Mouse (Mus musculus) ES-E14 (cell line): ENCODE measurements around the gene AI837181. TPM values are rescaled to one million over a fixed set of nuclear protein-coding genes. Genes with fewer than 3 reads are reported as not detected.

Experiments used
- DNase-seq: peaks from one replicate; pipeline ENCODE4 v3.0.0-alpha.2; 2013; ENCODE audit warnings: low read depth, low spot score
- H3K27ac ChIP-seq: 2 replicates; pipeline ENCODE4 v1.5.1; 2012; ENCODE audit warnings: low read depth, mild to moderate bottlenecking, low read length, moderate library complexity, mixed read lengths; ENCODE audit not compliant: poor library complexity, insufficient read depth, severe bottlenecking
- H3K36me3 ChIP-seq: 2 replicates; pipeline ENCODE4 v1.6.1; 2012; ENCODE audit warnings: mild to moderate bottlenecking, low read length, moderate library complexity, mixed read lengths; ENCODE audit not compliant: control insufficient read depth, poor library complexity, insufficient read depth, severe bottlenecking
- H3K4me1 ChIP-seq, 2 experiments: fragments of 150-350 bp in 1 of 2; sonication (generic) in 1 of 2; 2 replicates each; pipeline ENCODE4 v1.6.1; 2012; ENCODE audit warnings: low read length in 2 of 2, mild to moderate bottlenecking in 1 of 2, mixed read lengths in 1 of 2; ENCODE audit not compliant: control insufficient read depth in 2 of 2, insufficient read depth in 2 of 2, poor library complexity in 1 of 2
- H3K4me3 ChIP-seq, 2 experiments: fragments of 150-350 bp in 1 of 2; sonication (generic) in 1 of 2; 2 replicates each; pipeline ENCODE4 v1.5.1; 2012; ENCODE audit warnings: low read length in 2 of 2, low read depth in 1 of 2, mild to moderate bottlenecking in 1 of 2, mixed read lengths in 1 of 2; ENCODE audit not compliant: insufficient read depth in 1 of 2, poor library complexity in 1 of 2, severe bottlenecking in 1 of 2
- H3K9ac ChIP-seq: 2 replicates; pipeline ENCODE4 v1.6.1; 2012; ENCODE audit warnings: low read depth, mild to moderate bottlenecking, low read length, mixed read lengths; ENCODE audit not compliant: poor library complexity, insufficient read depth, severe bottlenecking
- H3K9me3 ChIP-seq: fragments of 150-350 bp; sonication (generic); 2 replicates; pipeline ENCODE4 v1.6.1; 2012; ENCODE audit warnings: low read depth, mild to moderate bottlenecking, low read length; ENCODE audit not compliant: control insufficient read depth, insufficient read depth
- CHD2 ChIP-seq: IDR thresholded peaks from 2 replicates; pipeline ENCODE4 v1.6.1; 2014; ENCODE audit warnings: mild to moderate bottlenecking, low read depth, low read length, inconsistent platforms
- HCFC1 ChIP-seq: IDR thresholded peaks from 2 replicates; pipeline ENCODE4 v1.6.1; 2012; ENCODE audit warnings: low read length, inconsistent platforms, borderline replicate concordance; ENCODE audit not compliant: insufficient read depth
- MAFK ChIP-seq: IDR thresholded peaks from 2 replicates; pipeline ENCODE4 v1.6.1; 2014; ENCODE audit warnings: mild to moderate bottlenecking, low read depth, low read length, inconsistent platforms; ENCODE audit not compliant: insufficient read depth
- ZC3H11A ChIP-seq: IDR thresholded peaks from 2 replicates; pipeline ENCODE4 v1.6.1; 2012; ENCODE audit warnings: low read depth, mild to moderate bottlenecking, inconsistent platforms, low read length, borderline replicate concordance
- ZNF384 ChIP-seq: IDR thresholded peaks from 2 replicates; pipeline ENCODE4 v1.6.1; 2012; ENCODE audit warnings: low read depth, low read length, inconsistent platforms
- in situ Hi-C, 2 experiments: fragments of 600-800 bp; cut with MboI; formaldehyde crosslinking; loops; one replicate each; pipeline ENCODE4 v1.15.1; 2025; ENCODE audit warnings: low sequenced_read_pairs in 2 of 2, inconsistent platforms in 1 of 2; ENCODE audit not compliant: unreplicated experiment in 2 of 2
- total RNA-seq: library from RNA; depleted of rRNA; stranded (reverse); fragments of 300-350 nt; gene quantifications from 2 replicates; pipeline ENCODE4 v1.2.3, GENCODE M21; 2012

AI837181 gene
- total RNA-seq, 1 experiment: 13.8 TPM

GRCm38 (mm10) chr19:5433951-5434350, 9.0 kb downstream of the AI837181 start:
- in situ Hi-C loops: no loop called here
- no peak overlapping the region; the same call in 1 of the 2 replicates for H3K9ac ChIP-seq

DNA sequence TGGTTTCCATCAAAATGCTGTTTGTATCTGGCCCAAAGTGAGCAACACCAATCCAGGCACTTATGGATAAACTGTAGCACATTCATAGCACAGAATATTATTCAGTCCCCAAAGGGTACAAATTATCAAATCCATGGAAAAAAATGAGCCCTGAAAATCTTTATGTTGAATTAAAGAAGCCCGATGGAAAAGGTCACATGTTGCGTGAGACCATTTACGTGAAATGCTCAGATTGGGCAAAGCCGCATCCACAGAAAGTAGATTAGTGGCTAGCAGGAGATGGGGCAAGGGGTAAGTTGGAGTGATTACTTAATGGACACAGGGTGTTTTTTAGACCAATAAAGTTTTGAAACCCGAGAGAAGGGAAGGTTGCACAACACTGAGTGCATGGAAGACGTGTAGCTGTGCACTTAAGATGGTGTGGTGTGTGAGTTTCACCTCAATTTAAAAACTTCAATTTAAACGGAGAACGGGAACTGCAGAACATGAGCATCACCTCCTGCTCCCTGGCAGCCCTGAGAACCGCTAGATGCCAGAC, 19.5 kb downstream of the AI837181 start:
- peaks cover 0 to 3% of the 10 kb centered on the region in 2 experiments; a peak in 1 of 4 replicates for H3K4me1 ChIP-seq
- H3K36me3 ChIP-seq: no peaks in the 10 kb centered on the region
- in situ Hi-C loops: no loop called here
- H3K9ac ChIP-seq: no peak overlapping the region
- no peak for DNase-seq
- no peak overlapping the region for H3K27ac ChIP-seq
- TF ChIP-seq CHD2: no peak
- TF ChIP-seq MAFK: no peak
- TF ChIP-seq ZC3H11A: no peak
- TF ChIP-seq ZNF384: no peak
- no peak for TF ChIP-seq HCFC1
- H3K4me3 ChIP-seq: no peak overlapping the region
- no peaks in the 10 kb centered on the region for H3K9me3 ChIP-seq

More at GRCm38 (mm10) chr19:5433951-5434350, 9.0 kb downstream of the AI837181 start:
- Histone ChIP-seq H3K27ac (no peak overlapping the region), H3K36me3 (no peaks in the 10 kb centered on the region), H3K4me3 (no peak overlapping the region; a peak in 1 of 4 replicates), H3K4me1 (peaks cover 3 to 8% of the 10 kb centered on the region in 2 experiments; a peak in 3 of 4 replicates), H3K9me3 (no peaks in the 10 kb centered on the region)
- DNase-seq: no peak
- TF ChIP-seq CHD2: no peak
- no peak for TF ChIP-seq MAFK
- no peak for TF ChIP-seq HCFC1
- TF ChIP-seq ZC3H11A: no peak
- TF ChIP-seq ZNF384: no peak

DNA sequence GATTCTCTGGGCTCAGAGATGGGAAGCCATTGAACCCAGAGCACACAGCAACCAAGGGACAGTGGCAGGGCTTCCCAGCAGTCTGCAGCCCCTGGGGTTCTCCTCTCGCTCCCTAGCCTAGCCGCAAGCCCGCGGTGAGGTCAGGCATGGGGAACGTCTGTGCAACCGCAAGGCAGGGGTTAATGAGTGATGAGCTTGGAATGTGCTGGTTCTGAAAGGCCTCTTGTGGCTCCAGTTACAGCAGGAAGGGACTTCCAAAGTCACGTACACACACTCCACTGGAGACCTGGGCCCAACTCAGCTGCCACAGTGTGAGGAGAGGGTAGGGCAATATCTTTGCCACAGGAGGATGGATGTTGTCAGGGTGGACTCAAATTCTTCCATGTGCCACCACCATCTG, 20.0 kb downstream of the AI837181 start:
- TF ChIP-seq HCFC1: no peak
- no peak for TF ChIP-seq ZNF384
- TF ChIP-seq CHD2: no peak
- TF ChIP-seq ZC3H11A: no peak
- no peak for TF ChIP-seq MAFK

DNA sequence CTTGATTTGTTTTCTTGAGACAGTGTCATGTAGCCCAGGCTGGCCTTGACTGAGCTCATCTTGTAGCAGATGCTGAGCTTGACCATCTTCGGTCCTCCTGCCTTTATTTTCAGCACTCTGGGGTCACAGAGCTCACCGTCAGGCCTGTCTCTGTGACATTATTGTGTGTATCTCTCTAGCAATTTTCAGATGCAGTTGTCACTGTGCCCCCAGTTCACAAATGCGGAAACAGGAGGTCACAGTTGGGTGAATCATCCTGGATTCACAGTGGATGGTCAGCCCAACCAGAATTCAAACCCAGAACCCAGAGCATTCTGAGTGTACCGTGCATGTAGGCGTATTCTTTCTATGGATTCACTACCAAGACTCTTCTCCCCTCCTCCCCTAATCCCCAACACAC, 20.8 kb downstream of the AI837181 start:
- no peaks in the 10 kb centered on the region for H3K9me3 ChIP-seq
- peaks cover 0 to 3% of the 10 kb centered on the region in 2 experiments; a peak in 1 of 4 replicates for H3K4me1 ChIP-seq
- TF ChIP-seq MAFK: no peak
- TF ChIP-seq HCFC1: no peak
- TF ChIP-seq ZC3H11A: no peak
- no peak for TF ChIP-seq ZNF384
- TF ChIP-seq CHD2: no peak
- H3K4me3 ChIP-seq: no peak overlapping the region
- no peaks in the 10 kb centered on the region for H3K36me3 ChIP-seq
- no peak overlapping the region for H3K9ac ChIP-seq
- in situ Hi-C loops: no loop called here
- no peak overlapping the region for H3K27ac ChIP-seq
- DNase-seq: no peak

More for the DNA sequence above, 20.0 kb downstream of the AI837181 start:
- Histone ChIP-seq H3K4me1 (peaks cover 0 to 3% of the 10 kb centered on the region in 2 experiments; a peak in 1 of 4 replicates), H3K9ac (no peak overlapping the region), H3K9me3 (no peaks in the 10 kb centered on the region), H3K36me3 (no peaks in the 10 kb centered on the region), H3K27ac (no peak overlapping the region), H3K4me3 (no peak overlapping the region)
- in situ Hi-C loops: no loop called here
- no peak for DNase-seq
